Mouse (Mus musculus) adipocyte (in vitro differentiated cells): ENCODE measurements around the gene Asb4.
"Not testable (repeated sequence)": the region's sequence is repeated elsewhere in the genome, so short reads cannot be mapped to it uniquely, and the experiment has no call there.

Source experiments
- DNase-seq: peaks from one replicate; pipeline ENCODE4 v3.0.0-alpha.2; 2016; ENCODE audit warnings: low spot score

Gene Asb4

DNA sequence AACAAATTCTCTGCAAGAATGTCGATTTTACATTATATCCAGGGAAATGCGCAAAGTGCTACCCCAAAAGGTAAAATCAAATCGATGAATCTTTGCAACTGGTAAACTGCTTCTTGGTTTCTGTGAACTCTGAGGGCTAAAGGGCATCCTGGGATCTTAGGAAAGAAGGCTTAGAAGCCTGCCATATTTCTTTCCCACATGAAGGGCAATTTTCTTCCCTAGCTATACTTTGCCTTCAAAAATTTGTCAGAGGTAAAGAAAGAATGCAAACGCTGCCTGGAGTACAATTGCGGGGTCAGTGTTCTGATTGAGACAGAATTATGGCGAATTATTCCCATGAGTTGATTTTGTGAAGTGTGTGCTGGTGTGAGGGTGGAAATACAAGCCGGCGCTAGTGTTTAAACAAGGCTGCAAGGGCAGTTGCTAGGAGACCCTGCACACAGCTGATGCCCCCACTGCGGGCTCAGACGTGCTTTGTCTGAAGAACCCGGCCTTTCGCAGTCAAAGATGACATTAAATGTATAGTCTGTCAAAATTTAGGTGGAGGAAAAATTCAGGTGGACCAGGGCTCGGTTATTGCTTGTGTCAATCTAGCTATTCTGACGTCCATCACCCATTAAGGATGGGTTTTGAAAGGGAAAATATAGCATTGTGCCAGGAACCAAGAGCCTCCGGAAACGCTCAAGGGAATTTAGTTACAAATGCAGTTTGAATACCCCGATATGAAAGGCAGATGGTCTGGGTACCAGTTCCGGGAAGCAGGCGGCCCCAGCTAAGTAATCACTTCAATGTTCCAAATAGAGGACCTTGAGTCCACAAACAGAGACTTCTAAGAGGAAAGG lies at the start of gene Asb4:
TSS of gene Asb4 (plus strand) at position 51 of the 842 bp plus-strand sequence.
- no peak for DNase-seq

DNA sequence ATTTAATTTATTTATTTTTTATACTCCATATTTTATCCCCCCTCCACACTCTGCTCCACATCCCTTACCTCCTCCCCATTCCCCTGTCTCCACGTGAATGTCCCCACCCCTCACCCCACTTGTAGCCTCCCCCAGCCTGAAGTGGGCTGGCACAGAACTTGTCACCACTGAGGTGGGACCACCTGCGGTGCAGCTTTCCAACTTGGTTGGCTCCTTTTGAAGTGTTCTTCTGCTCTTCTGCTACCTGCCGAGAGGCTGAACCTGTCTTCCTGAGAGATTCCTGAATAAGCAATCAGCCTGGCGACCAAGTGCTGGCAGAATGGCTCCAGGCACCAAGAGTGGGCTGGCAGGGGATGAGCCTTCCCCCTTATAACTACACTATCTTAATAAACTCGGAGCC lies 49.2 kb upstream of the Asb4 start:
- DNase-seq = no peak

DNA sequence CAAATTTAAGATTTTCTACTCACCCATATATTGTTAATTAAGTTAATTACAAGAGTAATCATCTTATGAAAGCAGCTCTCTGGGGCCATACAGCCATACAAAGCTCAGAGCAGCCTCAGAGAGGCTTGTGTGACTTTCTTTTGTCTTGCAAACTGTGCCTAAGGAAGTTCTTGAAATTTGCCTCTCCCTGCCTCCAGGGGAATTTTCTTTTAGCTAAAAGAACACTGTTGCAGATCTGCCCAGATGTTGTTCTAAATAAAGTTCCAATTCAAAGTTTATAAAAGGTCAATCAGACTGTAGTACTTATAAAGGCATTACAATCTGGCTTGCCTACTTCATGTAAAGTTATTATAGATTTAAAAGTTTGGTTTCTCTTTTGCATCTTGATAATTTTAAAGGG lies 47.2 kb upstream of the Asb4 start:
- not testable (repeated sequence) for DNase-seq

DNA sequence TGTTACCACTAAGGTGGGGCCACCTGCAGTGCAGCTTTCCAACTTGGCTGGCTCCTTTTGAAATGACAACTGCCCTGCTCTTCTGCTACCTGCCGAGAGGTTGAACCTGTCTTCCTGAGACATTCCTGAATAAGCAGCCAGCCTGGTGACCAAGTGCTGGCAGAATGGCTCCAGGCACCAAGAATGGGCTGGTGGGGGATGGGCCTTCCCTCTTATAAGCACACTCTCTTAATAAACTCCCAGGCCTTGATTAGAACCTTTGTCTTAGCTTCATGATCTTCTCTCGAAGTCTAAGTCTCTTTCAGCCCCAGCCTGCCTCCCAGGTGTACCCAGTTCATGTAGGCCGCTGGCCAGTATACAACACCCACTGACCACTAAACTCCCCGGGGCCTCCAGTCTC lies 44.4 kb upstream of the Asb4 start:
- not testable (repeated sequence) for DNase-seq

DNA sequence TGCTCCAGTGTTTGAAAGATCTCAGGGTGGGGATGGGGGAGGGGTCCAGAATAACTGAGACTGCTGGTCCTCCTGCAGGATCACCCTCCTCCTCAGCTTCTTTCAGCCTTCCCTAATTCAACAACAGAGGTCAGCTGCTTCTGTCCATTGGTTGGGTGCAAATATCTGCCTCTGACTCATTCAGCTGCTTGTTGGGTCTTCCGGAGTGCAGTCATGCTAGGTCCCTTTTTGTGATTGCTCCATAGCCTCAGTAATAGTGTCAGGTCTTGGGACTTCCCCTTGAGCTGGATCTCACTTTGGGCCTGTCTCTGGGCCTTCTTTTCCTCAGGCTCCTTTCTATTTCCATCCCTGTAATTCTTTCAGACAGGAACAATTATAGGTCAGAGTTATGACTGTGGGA lies 43.9 kb upstream of the Asb4 start:
- not testable (repeated sequence) for DNase-seq

DNA sequence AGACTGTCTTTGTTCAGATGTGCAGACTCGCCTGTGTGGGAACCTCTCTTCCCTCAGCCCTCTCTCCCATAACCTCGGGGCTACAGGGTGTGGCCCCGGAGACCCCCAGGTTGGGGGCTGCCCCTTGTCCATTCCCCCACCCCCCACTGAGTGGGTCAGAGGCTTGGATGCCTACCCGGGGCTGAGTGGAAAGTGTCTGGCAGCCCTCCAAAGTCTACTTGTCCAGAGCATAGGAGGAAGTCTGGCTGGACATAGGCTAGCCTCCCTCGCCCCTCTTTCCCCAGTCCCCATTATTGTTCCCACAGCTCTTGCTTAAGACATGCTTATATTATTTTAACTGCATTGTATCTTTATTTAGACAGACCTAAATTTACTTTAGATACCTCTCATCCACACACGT lies 38.9 kb upstream of the Asb4 start:
- DNase-seq = no peak

DNA sequence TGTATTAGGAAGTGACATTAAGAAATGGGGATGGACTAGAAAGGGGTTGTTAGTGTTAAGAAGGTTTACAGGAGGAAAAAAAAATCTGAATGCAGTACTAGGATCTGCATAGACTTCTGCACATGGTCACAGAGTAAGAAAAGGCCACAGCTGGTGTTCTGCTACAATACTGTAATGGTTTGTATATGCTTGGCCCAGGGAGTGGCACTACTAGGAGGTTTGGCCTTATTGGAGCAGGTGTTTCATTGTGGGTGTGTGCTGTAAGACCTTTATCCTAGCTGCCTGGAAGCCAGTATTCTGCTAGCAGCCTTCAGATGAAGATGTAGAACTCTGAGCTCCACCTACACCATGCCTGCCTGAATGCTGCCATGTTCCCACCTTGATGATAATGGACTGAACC lies 25.3 kb upstream of the Asb4 start:
- no peak for DNase-seq

DNA sequence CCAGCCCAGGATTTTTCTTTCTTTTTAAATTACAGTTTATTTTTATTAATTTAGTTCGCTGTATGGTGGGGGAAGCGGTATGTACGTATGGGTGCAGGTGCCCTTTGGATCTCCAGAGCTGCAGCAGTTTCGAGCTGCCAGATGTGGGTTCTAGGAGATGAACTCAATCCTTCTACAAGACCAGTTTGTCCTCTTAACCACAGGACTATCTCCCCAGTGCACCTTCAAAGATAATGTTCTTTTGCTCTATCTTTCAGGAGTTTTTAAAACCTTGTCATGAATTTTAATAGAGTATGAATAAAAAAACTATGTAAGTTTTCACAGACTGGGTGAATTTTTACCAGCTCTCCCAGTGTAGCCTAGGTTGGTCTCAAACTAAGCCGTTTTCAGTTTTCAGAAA lies 22.8 kb upstream of the Asb4 start:
- DNase-seq = no peak

DNA sequence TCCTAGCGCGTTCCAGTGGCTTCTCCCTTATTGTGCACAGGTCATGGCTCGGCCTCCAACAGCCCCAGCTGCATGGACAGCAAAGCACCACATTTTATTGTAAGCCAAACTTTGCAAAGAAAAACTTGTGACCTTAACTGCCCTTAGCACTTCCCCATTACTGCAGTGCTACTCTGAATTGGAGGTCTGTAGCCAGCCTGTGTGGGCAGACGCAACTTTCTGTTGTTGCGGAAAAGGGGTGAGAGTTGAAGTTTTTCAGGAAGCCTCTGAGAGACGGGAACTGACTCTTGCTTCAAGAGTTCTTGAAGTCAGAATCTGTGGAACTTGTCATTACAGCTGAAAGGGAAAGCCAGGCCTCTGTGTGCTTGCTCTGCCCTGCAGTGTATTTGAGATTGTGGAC lies 21.2 kb upstream of the Asb4 start:
- peak; percentile 30 for DNase-seq

DNA sequence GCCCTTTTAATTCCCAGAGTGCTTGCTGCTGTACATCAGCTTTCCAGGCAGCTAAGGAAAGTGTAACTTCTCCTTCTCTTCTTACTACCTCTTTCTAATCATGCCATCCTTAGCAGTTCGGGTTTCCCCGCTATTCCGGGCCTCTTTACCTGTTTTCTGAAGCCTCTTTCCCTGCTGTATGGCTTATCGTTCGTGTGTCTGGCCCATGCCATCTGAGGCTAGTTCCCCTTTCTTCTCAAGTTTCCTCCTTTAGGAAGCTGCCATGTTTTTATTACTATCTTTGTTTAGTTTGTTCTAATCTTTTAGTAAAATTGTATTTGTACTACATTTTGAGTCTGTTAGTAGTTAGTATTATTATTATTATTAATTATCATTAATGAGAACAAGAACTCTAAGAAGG lies 17.3 kb upstream of the Asb4 start:
- DNase-seq = no peak

DNA sequence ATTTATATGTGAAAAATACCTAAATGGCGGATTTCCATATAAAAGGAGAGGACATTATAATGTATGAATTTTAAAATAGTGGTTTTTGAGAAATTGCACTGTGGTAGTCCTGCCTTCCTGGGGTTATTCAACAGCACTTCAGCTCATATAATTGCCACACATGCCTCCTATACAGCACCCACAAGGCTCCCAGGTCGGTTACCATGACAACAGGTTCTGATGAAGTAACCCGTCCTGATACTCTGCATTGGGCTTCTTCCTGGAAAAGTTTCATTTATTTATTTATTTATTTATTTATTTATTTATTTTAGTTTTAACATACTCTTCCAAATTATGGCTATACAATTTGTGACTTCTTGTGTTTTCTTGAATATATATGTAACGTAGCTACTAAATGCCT lies 6.3 kb upstream of the Asb4 start:
- DNase-seq = no peak

DNA sequence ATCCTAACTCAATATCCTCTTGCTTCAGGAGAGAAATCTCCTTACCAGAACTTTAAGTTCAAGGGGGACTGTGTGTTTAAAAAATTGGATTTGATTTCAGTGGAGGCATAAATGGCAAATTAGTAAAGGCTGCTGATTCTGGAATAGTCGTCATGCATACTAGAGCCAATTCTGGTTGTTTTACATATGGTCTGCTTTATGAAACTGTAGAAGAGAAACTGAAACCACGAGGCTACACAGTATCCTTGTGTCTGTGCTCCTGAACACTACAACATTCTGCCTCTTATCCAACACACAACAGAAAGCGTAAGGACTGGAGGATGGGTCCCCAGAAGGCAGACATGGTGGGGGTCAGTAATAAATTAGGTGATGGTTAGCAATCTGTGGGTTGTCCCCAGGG lies 4.1 kb upstream of the Asb4 start:
- DNase-seq = no peak

DNA sequence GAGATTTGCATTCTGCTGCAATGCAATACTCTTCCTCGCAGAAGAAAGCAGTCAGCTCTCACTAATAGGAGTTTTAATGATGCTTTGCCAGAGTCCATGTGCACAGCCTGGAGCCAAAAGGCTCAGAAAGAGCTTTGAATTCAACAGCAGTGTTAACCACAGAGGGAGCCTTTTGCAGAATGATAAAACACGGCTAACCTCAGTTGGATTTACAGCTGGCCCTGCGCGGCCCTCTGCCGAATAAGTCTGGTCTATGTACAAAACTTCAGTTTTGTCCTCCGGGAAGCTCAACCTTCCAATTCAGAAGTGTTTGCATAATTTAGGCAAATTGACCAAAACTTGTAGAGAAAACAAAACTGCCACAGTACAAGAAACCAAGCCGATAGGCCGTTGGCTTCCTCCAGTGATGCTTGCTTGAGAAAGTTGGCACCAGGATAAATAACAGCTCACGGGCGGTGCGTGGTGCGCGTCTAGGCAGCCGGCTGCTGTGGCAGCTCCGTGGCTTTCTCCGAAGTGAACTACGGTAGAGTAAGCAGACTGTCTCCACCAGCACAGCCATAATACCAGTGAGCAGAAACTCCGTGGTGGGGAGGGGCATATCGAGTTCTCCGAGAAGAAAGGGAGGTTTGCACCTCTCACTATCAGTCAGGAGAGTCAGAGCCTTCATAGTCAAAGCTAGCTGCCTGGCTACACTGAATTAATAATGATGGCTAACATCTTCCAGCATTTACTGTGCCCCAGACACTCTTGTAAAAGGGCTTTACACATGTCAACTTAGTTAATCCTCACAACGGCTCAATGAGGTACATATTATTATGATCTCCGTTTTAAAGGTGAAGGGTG lies 3.2 kb upstream of the Asb4 start:
- DNase-seq = no peak

DNA sequence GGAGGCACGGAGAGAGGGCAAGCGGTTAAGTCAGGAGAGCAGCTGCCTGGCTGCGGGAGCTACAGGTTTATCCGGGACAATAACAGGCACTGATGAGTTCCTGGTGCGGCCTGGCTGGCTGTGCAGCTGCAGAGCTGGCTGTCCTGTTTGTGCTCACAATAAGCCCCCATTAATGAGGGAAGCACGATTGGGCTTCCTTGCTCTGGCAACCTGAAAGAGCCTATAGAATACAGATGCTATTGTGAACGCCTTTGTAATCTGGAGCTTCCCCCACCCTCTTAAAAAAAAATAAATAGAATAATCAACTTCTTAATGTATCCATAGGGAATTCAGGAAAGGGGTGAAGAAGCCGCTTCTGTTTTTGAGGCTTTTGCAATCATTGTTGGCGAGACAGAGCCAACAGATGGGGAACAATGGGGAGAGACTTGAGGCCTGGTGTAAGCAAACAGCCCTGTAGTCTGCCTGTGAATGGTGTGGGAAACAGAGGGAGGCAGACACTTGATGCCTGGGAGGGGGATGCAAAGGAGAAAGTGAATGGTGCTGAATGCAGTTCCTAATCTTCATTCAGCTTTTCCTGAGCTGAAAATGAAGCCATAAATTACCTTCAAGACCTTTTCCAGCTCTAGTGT lies 2.4 kb upstream of the Asb4 start:
- DNase-seq = no peak

DNA sequence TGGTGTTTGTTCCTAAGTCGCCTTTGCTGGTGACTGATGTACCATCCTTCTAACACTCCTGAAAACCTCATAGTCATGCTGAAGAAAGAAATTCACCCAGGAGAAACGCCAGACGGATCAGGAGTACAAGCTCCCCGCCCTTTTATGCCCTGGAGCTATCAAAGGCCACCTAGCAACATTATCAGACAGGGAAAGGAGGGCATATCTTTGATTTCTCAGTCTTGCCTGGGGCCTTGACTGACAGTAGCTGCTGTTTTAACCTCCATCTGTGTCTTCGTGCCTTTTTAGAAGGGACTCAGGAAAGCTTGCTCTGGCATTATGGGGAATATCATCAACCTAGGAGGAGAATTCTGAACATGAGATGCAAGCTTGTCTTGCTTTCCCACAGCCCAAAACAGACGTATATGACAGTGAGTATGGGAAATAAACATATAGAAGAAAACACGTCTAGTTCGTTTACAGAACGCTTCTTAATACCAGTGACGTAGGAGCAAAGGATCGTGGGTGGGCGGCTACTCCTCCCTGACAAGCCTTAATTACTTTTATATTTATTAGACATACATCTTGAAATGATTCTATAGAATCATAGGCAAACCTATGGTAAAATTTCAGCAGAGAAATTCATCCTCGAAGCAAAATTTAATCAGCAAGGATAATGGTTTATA lies 1.1 kb upstream of the Asb4 start:
- DNase-seq = no peak

DNA sequence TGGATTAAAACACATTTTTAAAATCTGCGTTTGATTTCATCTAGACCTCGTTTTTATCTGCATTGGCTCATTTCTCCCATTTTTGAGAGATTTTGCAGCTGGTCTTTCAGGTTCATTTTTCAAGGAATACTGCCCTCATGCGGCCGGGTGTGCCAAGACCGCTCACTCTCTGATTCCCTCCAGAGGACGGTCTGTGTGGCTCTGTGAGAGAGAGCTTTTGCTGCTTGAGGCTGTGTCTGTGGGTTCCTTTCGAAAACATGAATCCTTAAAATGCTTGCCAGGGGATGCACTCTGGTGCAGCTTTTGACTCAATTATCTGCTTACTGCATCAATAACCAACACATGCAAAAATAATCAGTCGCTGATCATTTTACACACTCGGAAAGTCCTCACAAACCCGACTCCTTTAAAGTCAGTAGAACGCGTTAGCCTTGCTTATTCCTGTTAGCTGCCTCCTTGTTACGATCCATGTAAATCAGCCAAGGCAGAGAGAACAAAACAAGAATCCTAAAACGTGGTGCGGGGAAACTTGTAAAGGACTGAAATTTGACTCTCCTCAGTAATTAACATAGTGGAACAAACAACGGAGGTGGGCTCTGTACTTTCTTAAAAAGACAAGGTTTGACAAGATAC lies 487 bp upstream of the Asb4 start:
- peak; percentile 85 for DNase-seq

DNA sequence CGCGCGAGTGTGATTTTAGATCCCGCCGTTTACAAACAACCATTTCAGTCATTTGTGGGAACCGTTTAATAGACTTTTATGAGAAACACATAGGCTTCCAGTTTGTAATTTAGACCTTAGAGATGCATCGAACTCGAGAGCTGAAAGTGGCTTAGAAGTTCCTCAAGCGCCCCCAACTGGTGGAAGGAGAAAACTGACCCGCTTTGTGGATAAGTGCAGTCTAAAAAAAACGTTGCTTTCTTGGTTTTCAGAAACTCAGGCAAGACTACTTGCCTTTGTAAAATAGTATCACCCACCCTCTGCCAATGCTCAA lies 948 bp downstream of the Asb4 start:
- DNase-seq = peak; percentile 55

DNA sequence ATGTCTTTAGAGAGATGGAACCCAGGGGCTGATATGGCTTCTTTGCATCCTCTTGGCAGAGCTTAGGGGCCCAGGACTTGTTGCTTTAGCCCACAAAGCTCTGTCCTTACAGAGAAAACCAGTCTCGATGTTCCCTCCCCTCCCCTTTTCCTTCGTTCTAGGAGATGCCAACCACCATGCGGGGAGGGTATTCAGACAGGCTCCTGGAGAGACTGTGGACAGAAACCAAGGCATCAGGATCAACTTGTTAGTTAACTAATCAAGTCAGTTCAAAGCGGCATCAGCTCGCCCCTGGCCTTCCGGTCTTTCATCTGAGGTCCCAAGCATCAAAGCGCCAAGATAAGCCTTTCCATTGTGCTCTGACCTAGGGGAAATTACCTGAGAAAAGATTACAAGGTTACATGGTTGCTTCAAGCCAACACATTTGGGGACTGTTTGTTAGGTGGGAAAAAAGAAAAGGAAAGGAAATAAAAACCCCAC lies 2.0 kb downstream of the Asb4 start:
- no peak for DNase-seq

DNA sequence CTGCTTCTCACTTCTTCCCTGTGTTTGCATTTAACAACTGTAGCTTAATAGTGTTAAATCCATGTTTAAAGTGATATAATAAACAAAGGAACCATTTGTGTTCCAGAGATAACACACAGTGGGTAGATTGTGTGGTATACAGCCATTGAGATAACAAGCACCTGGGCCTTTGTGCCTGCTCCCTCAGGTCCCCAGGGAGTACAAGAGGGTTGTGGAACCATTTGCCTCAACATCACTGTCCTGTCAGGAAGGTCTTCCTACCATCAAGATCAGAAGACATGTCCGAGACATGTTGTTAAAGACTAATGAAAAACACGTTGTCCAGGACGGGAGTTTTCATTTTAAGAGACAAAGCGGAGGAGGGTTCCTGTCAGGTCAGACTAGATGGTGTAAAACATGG lies 3.3 kb downstream of the Asb4 start:
- no peak for DNase-seq

DNA sequence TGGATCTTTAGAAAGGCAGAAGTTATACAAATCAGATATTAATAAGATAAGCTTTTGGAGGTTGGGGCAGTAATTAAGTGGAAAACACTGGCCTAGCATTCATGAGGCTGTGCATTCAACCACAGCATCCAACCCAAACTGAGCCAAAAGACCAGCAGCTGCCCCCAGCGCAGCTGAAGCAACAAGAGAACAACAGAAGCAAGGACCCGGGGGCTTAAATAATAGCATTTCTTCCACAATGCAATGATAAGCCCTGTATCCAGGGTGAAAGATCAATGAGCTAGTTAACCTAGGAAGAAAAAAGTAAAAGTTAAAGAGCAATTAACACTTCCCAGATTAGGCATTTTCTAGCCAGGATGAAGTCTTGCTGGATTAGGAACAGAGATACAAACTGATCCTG lies 4.2 kb downstream of the Asb4 start:
- no peak for DNase-seq

DNA sequence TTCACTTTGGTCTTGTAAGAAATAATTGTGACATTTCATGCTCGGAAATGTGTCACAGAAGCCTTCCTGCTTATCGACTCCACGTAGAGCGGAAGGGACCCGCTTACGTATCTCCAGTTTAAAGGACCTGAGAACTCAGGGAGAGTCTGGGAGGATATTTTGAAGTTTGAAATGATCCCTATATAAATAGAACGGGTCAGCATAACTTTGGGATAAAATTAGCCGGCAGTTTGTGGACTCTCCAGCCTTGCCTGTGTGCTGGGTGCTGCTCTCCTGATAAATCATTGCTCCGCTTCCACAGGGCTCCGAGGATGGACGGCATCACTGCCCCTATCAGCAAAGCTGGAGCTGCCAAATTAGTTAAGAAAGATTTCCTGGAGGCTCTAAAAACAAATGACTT lies 7.1 kb downstream of the Asb4 start:
- DNase-seq = no peak

DNA sequence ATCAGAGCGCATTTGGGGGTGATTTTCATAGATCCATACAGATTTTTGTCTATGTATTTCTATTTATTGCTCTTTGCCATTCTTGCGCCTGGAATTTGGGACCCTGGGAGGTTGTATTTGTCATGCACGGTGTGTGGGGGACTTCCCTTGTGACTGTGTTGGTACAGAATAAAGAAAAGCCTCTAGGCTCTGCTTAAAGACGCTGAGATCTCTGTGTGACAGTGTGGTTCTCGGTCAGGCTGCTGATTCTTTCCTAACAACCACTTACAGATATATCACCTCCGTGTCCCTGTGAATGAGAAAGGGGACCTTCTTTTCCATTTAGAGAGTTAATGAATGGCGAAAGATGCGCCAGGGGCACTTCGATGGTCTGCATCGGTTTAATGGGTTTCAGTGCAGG lies 7.8 kb downstream of the Asb4 start:
- DNase-seq = no peak
